Mouse (Mus musculus) olfactory bulb, adult 2 months (tissue): Measurements from ENCODE around the gene Klhl6.

ENCODE experiments used
- CTCF ChIP-seq: fragments of 200-500 bp; IDR thresholded peaks from 2 replicates; pipeline ENCODE4 v1.5.1; 2012; ENCODE audit warnings: low read depth, mild to moderate bottlenecking, low read length, moderate library complexity; ENCODE audit not compliant: insufficient read depth
- POLR2A ChIP-seq: fragments of 200-500 bp; IDR thresholded peaks from 2 replicates; pipeline ENCODE4 v1.6.1; 2012; ENCODE audit warnings: mild to moderate bottlenecking, low read depth, low read length, moderate library complexity; ENCODE audit not compliant: insufficient read depth

- TF ChIP-seq CTCF (no peak), POLR2A (no peak)
These were observed 36.1 kb downstream of the Klhl6 start for GRCm38 (mm10) chr16:19946578-19947298.
